ENCODE assay signal across 8 mouse cellular contexts in the genomic region with DNA sequence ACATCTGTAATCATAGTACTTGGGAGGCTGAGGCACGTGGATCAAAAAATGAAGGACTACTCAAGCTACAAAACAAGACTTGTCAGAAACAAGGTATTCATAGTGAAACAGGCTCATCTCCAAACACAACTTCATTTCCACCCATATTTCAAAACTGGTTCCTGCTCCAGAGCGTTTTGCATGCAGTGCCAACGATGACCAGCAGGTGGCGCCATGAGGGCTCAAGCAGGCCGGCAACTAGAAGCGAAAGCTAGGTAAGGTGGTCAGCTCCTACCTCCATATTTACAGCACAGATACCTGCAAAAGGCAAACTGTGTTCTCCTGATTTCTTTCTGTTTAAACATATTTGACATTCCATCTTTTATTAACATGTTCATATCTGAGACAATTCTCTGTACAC. TPM values are rescaled to one million over a fixed set of nuclear protein-coding genes. Genes with fewer than 3 reads are reported as not detected.
DNase-seq lines count a peak whose midpoint lies in the region; ATAC-seq and TF ChIP-seq lines count a peak whose summit lies in the region.

No protein-coding gene starts in this region.

- no peak overlapping the region for H3K4me2 ChIP-seq in lung, postnatal 0 days (replicated peaks; ENCODE audit: low read depth, low read length)

- no peaks in the 10 kb centered on the region for H3K4me1 ChIP-seq in lung, postnatal 0 days (ENCODE audit: insufficient read depth, low read depth, low read length)

- no peak overlapping the region for H3K27ac ChIP-seq in lung, postnatal 0 days (ENCODE audit: low read length)

- no peak overlapping the region for H3K9ac ChIP-seq in lung, postnatal 0 days (replicated peaks; ENCODE audit: low read depth)

- no peaks in the 10 kb centered on the region for H3K36me3 ChIP-seq in C2C12 (ENCODE audit: control insufficient read depth, insufficient read depth)
- no peaks in the 10 kb centered on the region for H3K36me3 ChIP-seq in lung, postnatal 0 days (ENCODE audit: insufficient read depth, low read length)

- H3ac ChIP-seq in C2C12 (ENCODE audit: control insufficient read depth, insufficient read length, low read depth), result no peak overlapping the region

- peaks cover 13% of the 10 kb centered on the region for H3K27me3 ChIP-seq in C2C12 (ENCODE audit: control insufficient read depth, insufficient read depth, insufficient read length)
- no peaks in the 10 kb centered on the region for H3K27me3 ChIP-seq in lung, postnatal 0 days (replicated peaks; ENCODE audit: insufficient read depth, low read length)

- 4% methylated on average over 6 of the region's 6 CpGs for WGBS in lung, postnatal 0 days

- peak; percentile 92 for TF ChIP-seq CTCF in C2C12 (IDR thresholded peaks at IDR 0.05; ENCODE audit: control insufficient read depth, insufficient read depth, insufficient read length)
- peak; percentile 99 for TF ChIP-seq CTCF in lung, postnatal 0 days (IDR thresholded peaks at IDR 0.05)

- no peaks in the 10 kb centered on the region for H3K79me2 ChIP-seq in C2C12 (ENCODE audit: control insufficient read depth, insufficient read depth)

- no peak for TF ChIP-seq EP300 in lung, postnatal 0 days (IDR thresholded peaks at IDR 0.05)

- ATAC-seq in lung, postnatal 0 days, result no peak

- peak; percentile 86 for DNase-seq in NIH3T3 (ENCODE audit: low read depth)
- DNase-seq in cerebellum, postnatal 14 days, result peak; percentile 98 to 99
- DNase-seq in gastrocnemius, adult 8-10 months (ENCODE audit: low spot score in 2 of 2), result peak; percentile 63 to 64
- DNase-seq in kidney, postnatal 4 days, result peak; percentile 92 to 93
- peak; percentile 73 for DNase-seq in lung, postnatal 0 days (ENCODE audit: low spot score)
- peak; percentile 79 to 88 for DNase-seq in right cerebral cortex, postnatal 10 days (ENCODE audit: low spot score in 2 of 2)
- peak; percentile 89 for DNase-seq in urinary bladder, postnatal 25 days (ENCODE audit: low spot score)

- H3K4me3 ChIP-seq in C2C12 (ENCODE audit: insufficient read depth, poor library complexity, severe bottlenecking), result no peak overlapping the region
- no peak overlapping the region for H3K4me3 ChIP-seq in lung, postnatal 0 days (ENCODE audit: low read depth, low read length)

- no peaks in the 10 kb centered on the region for H3K79me3 ChIP-seq in C2C12 (ENCODE audit: low read depth)

- no peaks in the 10 kb centered on the region for H3K9me3 ChIP-seq in lung, postnatal 0 days (ENCODE audit: low read length)

TF ChIP-seq in C2C12, 6 proteins besides CTCF, POLR2A, EP300 and RAD21:
- TF ChIP-seq MYOG (IDR thresholded peaks at IDR 0.05; ENCODE audit: control insufficient read depth, extremely low read depth, insufficient read length) (no peak), MAX (IDR thresholded peaks at IDR 0.05) (no peak)

RNA-seq across cellular contexts. Expression of gene Rbm33, which starts 22.9 kb away (rescaled TPM):
- 10.1 TPM for polyA plus RNA-seq in C2C12 (2012; fragmentation: generic; extraction: Trizol)
- total RNA-seq in gastrocnemius, adult 8-10 months (2022), result 10 to 100 TPM; 37.3 to 42.9 (median 39.5) TPM
- 7.4 and 8.6 TPM in 2 replicates for polyA plus RNA-seq in lung, postnatal 0 days (2015; fragmentation: Nextera tagmentation; extraction: Ambion mirVana)

RNA-seq across cellular contexts. Expression of gene Cnpy1, which starts 48.4 kb away (rescaled TPM):
- not detected for polyA plus RNA-seq in C2C12 (2012; fragmentation: generic; extraction: Trizol)
- total RNA-seq in gastrocnemius, adult 8-10 months (2022), result not detected
- 0.08 and 0.11 TPM in 2 replicates for polyA plus RNA-seq in lung, postnatal 0 days (2015; fragmentation: Nextera tagmentation; extraction: Ambion mirVana)
